Mouse (Mus musculus): Measurements from ENCODE around the gene Ist1.

The Ist1 gene

DNA sequence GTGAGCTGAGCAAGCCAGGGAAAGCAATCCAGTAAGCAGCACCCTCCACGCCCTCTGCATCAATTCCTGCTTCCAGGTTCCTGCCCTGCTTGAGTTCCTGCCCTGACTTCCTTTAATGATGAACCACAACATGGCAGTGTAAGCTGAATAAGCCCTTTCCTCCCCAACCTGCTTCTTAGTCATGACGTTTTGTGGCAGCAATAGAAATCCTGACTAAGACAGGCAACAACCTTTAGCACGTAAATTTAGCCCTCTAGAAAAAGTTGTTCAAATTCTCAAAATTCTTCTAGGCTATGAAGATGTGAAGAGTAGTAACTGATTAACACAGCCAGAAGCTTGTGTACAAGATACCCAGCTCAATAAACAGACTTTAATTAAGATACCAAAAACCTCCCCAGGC is 11.5 kb downstream of the Ist1 start:
- DNase-seq: no peak

DNA sequence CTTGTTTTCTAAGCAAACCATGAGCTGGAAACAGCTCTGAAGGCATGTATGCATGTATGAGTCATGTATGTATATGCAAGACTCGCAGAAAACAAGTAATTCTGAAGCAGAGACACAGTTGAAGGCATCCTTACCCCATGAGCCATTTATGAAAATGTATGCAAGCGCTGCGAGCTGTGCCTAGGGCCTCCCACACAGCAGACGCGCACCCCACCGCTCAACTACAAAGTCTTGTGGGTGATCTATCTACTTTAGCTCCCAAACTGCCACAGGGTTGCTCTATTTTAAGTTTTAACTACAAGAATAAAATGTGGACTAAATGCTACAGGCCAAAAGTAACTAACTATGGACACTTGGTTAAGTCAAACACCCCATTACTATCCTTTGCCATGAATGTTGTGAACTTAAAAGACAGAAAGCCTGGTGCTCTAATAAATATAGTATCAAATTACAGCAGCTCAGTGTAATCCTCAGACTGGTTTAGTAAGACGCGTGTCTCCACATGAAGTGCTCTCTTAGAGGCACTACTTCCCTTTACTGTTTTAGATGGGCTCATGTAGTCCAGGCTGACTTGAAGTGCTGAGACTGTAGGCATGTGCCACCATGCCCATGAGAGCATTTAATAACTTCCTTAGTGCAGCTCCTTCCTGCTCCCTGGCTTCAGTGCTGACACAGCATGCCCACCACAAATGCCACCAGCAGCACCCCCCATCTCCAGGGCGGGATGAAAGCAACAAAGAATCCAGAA is 17.0 kb downstream of the Ist1 start:
- DNase-seq: no peak

DNA sequence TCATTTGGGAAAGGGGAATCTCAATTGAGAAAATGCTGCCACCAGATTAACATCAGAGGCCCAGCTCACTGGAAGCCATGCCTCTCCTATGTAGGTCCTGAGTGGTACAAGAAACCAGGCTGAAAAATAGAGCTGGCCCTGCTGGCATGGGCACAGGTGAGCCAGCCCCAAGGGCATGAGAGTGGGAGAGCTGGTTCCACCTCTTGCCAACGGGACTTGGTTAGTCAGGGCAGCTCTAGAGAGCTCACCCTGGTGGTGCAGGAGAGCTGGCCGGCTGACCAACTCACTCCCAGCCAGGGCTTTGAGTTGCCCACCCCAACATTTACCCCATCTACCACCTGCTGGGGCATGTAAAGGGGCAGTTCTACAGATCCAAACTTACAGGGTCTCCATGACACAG is 19.5 kb downstream of the Ist1 start:
- no peak for DNase-seq

DNA sequence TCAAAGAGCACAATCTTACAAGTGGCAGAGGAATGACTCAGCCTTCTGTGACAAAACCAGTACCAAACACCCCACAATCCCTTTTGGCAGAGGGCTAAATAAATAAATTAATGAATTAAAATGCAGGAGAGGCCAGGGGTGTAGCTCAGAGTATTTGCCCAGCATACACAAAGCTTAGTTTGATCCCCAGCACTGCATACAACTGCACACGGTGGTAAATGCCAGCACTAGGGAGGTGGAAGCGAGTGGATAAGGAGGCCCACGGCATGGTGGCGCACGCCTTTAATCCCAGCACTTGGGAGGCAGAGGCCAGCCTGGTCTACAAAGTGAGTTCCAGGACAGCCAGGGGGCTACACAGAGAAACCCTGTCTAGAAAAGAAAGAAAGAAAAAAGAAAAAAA is 20.4 kb downstream of the Ist1 start:
- no peak for DNase-seq

DNA sequence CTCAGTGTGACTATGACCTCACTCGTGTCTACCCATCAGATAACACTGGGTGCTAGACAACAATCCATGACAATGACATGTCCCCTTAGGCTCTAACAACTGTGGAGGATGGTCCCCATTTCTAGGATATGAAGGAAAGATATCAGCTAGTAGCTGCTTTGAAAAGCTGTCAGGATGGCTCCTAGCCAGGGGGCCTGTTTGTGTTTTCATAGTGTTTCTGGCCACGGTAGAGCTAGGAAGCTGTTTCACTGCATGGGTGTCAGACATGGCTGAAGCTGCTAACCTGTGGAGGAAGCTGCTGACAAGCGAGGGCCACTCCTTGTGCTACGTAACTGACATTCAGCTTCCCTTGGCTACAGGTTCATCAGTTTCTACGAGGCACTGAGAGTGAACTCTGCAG is 26.4 kb downstream of the Ist1 start:
- DNase-seq: no peak

DNA sequence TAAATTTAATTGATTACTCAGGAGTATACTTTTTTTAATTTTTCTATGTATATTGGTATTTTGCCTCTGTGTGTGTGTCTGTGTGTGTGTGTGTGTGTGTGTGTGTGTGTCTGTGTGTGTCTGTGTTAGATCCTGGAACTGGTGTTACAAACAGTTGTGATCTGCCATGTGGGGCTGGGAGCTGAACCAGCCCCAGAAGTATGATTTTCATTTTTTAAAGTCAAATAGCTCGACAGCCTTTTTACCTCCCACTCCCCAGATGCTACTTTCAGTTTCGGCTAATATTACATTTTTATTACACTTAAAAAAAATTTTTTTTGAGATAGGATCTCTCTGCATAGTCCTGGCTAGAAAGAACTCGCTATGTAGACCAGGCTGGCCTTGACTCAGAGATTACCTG is 30.7 kb downstream of the Ist1 start:
- no peak for DNase-seq

DNA sequence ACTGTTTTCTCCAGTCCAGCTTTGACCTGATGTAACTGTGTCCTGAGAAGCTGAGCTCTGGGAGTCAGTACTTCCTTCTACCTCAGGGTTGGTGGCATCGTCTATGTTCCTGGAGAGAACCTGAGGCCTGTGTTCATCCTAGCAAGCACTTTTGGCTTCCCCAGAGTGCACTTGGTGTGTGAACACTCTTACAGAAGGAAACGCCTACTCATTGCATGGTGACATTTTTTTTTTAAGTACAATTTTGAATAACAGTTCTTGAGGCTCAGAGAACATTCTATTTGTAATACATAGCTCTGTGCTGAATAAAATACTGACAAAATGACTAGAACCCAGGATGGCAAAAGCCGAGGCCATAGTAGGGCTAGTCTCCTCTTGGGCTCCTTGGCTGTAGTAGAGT is 36.2 kb downstream of the Ist1 start:
- DNase-seq: no peak

DNA sequence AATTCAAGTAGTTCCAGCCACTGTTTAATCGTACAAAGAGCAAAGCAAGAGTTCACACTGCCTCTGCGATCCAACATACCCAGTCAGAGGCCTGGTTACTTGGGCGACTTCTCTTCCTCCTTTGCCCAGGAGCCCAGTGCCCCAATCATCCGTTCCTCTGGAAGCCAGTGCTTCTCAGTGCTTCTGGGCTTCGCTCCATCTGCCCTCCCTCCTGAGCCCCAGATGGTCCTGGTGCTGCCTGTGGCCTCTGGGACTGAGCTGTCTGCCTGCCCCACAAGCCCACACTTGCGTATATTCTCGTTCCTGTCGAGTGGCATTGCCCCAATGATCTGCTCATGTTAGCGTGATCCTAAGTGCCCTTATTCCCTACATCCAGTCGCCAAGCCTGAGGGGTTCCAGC is 42.3 kb downstream of the Ist1 start:
- peak; percentile 48 to 49 for DNase-seq

DNA sequence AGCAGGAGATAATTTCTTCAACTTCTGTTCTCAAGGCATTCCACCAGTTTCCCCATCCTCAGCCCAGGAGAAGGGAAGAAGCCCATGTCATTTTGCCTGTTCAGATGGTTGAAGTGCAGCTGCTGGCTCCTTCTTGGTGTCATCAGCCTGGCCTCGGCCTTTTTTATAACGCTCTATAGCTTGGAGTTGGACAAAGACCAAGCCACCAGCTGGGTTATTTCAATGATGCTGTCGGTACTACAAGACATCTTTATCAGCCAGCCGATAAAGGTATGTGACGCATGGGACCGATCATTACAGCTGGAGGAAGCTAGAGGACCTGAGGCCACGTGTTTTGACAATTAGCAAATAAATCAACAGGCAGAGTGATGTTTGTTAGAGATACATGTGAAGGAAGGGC is 44.6 kb downstream of the Ist1 start:
- no peak for DNase-seq

DNA sequence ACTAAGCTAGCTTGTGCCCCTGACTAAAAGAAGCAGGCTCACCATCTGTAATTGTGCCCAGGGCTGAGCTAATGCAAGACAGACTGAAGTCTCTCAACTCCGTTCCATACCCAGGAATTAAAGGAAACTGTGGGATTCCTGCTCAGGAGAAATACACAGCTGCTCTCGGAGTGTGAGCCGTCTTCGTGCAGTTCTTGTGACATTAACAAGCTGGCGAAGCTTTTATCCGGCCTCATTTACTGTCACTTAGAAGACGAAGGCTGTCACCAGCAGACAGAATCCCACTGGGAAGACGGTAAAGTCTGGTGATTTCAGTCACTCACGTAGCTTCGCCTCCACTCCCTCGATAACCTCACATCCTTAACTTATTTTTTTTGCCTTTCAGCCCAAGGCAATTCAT is 45.7 kb downstream of the Ist1 start:
- DNase-seq: no peak

DNA sequence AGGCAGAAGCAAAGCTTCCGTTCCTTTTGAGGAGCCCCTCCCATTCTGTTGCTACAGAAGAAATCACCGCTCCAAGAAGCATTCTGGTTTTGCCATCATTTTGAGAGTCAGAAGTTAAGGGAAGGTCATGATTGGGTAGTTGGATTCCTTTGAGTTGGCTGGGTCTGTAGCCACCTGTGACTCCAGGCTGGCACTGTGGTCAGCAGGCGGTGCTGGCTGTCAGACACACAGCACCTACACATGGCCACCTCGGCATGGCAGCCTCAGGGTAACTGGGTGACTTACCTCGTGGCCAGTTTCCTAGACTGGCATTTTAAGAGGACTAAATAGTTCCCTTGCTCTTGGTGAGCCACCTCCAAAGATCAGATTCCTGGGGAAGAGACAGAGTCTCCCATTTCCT is 51.8 kb downstream of the Ist1 start:
- DNase-seq: no peak

DNA sequence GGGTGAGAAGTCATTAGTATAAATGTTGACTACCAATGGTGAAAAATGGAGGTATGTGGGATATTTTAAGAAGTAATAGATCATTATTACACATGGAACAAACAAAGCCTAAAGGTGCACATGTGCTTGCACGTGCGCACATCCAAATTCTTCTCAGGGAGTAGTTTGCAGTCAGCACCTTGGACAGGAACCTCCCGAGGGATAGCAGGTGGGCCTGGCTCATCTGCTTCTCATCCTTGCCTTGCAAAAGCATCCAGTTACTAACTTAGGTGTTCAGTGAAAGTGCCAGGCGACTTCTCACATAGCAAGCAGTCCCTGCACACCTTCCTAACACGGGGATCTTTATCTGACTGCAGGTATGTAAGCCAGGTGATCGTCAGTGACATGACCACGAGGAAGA is 52.6 kb downstream of the Ist1 start:
- no peak for DNase-seq

DNA sequence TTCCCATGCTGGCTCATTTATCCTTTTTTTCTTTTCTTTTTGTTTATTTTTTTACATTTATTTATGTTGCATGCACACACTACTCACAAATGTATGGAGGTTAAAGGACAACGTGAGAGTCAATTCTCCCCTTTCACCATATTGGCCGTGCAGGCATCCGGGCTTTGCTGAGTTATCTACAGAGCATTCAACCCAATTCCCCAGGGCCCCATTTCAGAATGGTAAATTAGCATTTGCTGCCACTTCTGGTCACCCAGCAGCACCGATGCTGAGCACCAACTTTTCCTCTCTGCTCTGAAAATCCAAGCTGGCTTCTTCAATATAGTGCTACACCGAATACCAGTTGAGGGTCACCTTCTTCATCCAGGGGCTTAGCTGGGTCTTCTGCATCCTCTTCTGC is 54.2 kb downstream of the Ist1 start:
- no peak for DNase-seq

DNA sequence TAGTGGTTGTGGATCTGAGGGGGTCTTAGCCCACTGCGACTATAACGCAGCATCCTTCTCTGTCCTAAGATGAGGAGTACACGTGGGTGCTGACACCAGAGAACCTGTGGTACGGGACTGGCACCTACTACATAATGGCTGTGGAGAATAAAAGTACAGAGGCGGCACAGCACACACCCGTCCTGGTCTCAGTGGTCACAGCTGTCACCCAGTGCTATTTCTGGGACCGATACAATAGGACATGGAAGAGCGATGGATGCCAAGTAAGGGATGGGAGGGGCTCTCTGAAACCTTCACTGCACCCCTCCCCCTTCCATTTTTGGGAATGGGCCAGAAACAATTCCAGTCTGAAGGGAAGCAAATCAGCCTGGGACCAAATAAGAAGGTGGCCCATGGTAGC is 57.9 kb downstream of the Ist1 start:
- DNase-seq: no peak

DNA sequence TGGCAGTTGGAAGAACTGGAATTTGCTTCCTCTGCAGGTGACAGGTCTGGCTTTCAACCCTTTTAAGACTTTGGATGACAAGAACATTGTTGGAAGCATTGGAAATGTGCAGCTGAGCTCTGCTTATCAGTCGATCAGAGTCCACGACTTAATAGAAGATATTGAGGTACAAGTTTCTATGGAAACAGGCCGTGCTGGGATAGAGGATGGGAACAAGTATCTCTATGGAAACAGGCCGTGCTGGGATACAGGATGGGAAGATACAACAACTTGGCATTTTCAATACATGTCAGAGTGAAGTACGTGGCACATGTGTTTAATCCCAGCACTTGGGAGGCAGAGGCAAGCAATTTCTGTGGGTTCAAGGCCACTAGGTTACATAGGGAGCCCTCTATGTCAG is 60.6 kb downstream of the Ist1 start:
- DNase-seq: no peak

DNA sequence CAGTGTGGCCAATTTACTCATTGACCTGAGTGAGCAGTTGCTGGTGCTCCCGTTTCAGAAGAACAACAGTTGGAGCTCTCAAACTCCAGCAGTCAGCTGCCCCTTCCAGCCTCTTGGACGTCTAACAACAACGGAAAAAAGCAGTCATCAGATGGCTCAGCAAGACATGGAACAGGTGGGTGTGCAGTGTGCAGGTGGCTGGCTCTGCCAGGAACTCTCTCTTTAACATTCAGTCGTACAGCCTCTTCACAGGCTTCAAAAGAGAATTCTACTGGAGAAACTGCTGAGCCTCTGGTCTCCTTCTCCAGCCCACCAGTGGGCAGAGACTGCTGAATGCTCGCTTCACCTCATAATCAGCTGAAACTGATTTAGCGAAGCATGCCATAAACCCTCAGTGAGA is 64.4 kb downstream of the Ist1 start:
- DNase-seq: no peak
